Mouse (Mus musculus): ENCODE results near the gene Strbp. TPM values are rescaled to one million over a fixed set of nuclear protein-coding genes. Genes with fewer than 3 reads are reported as not detected.

The Strbp gene
- total RNA-seq, 1 experiment from 2014 or later: 72.4 TPM

GRCm38 (mm10) chr2:37715364-37715763, 11.7 kb upstream of the Strbp start:
- peak; percentile 53 to 62 for ATAC-seq (replicated peaks in 1 of 2; ENCODE audit: insufficient read depth in 1 of 2, low FRiP score in 2 of 2, low TSS enrichment in 1 of 2, low read depth in 1 of 2, poor library complexity in 2 of 2, severe bottlenecking in 2 of 2)

GRCm38 (mm10) chr2:37713100-37713499, 9.4 kb upstream of the Strbp start:
- no peak for ATAC-seq (replicated peaks in 1 of 2; ENCODE audit: insufficient read depth in 1 of 2, low FRiP score in 2 of 2, low TSS enrichment in 1 of 2, low read depth in 1 of 2, poor library complexity in 2 of 2, severe bottlenecking in 2 of 2)

- ATAC-seq (replicated peaks in 1 of 2; ENCODE audit: insufficient read depth in 1 of 2, low FRiP score in 2 of 2, low TSS enrichment in 1 of 2, low read depth in 1 of 2, poor library complexity in 2 of 2, severe bottlenecking in 2 of 2): no peak
These were observed 5.2 kb upstream of the Strbp start for GRCm38 (mm10) chr2:37708835-37709234.

- no peak for ATAC-seq (replicated peaks in 1 of 2; ENCODE audit: insufficient read depth in 1 of 2, low FRiP score in 2 of 2, low TSS enrichment in 1 of 2, low read depth in 1 of 2, poor library complexity in 2 of 2, severe bottlenecking in 2 of 2)
These were observed 592 bp upstream of the Strbp start for GRCm38 (mm10) chr2:37704141-37704760.

GRCm38 (mm10) chr2:37702301-37703172, 1.1 kb downstream of the Strbp start:
- peak; percentile 19 to 36; a peak in 2 of 4 replicates for ATAC-seq (replicated peaks in 1 of 2; ENCODE audit: insufficient read depth in 1 of 2, low FRiP score in 2 of 2, low TSS enrichment in 1 of 2, low read depth in 1 of 2, poor library complexity in 2 of 2, severe bottlenecking in 2 of 2)

GRCm38 (mm10) chr2:37689064-37689615, 14.5 kb downstream of the Strbp start:
- no peak for ATAC-seq (replicated peaks in 1 of 2; ENCODE audit: insufficient read depth in 1 of 2, low FRiP score in 2 of 2, low TSS enrichment in 1 of 2, low read depth in 1 of 2, poor library complexity in 2 of 2, severe bottlenecking in 2 of 2)

- no peak for ATAC-seq (replicated peaks in 1 of 2; ENCODE audit: insufficient read depth in 1 of 2, low FRiP score in 2 of 2, low TSS enrichment in 1 of 2, low read depth in 1 of 2, poor library complexity in 2 of 2, severe bottlenecking in 2 of 2)
These were observed 16.6 kb downstream of the Strbp start for GRCm38 (mm10) chr2:37687031-37687430.

GRCm38 (mm10) chr2:37684864-37685263, 18.8 kb downstream of the Strbp start:
- ATAC-seq (replicated peaks in 1 of 2; ENCODE audit: insufficient read depth in 1 of 2, low FRiP score in 2 of 2, low TSS enrichment in 1 of 2, low read depth in 1 of 2, poor library complexity in 2 of 2, severe bottlenecking in 2 of 2): no peak

GRCm38 (mm10) chr2:37682197-37682811, 21.4 kb downstream of the Strbp start:
- no peak for ATAC-seq (replicated peaks in 1 of 2; ENCODE audit: insufficient read depth in 1 of 2, low FRiP score in 2 of 2, low TSS enrichment in 1 of 2, low read depth in 1 of 2, poor library complexity in 2 of 2, severe bottlenecking in 2 of 2)

GRCm38 (mm10) chr2:37651086-37651485, 52.6 kb downstream of the Strbp start:
- ATAC-seq (replicated peaks in 1 of 2; ENCODE audit: insufficient read depth in 1 of 2, low FRiP score in 2 of 2, low TSS enrichment in 1 of 2, low read depth in 1 of 2, poor library complexity in 2 of 2, severe bottlenecking in 2 of 2): no peak

GRCm38 (mm10) chr2:37649590-37649989, 54.1 kb downstream of the Strbp start:
- ATAC-seq (replicated peaks in 1 of 2; ENCODE audit: insufficient read depth in 1 of 2, low FRiP score in 2 of 2, low TSS enrichment in 1 of 2, low read depth in 1 of 2, poor library complexity in 2 of 2, severe bottlenecking in 2 of 2): no peak

- no peak for ATAC-seq (replicated peaks in 1 of 2; ENCODE audit: insufficient read depth in 1 of 2, low FRiP score in 2 of 2, low TSS enrichment in 1 of 2, low read depth in 1 of 2, poor library complexity in 2 of 2, severe bottlenecking in 2 of 2)
These were observed 54.7 kb downstream of the Strbp start for GRCm38 (mm10) chr2:37648966-37649365.

GRCm38 (mm10) chr2:37623343-37623742, 80.3 kb downstream of the Strbp start:
- ATAC-seq (replicated peaks in 1 of 2; ENCODE audit: insufficient read depth in 1 of 2, low FRiP score in 2 of 2, low TSS enrichment in 1 of 2, low read depth in 1 of 2, poor library complexity in 2 of 2, severe bottlenecking in 2 of 2): no peak

- no peak for ATAC-seq (replicated peaks in 1 of 2; ENCODE audit: insufficient read depth in 1 of 2, low FRiP score in 2 of 2, low TSS enrichment in 1 of 2, low read depth in 1 of 2, poor library complexity in 2 of 2, severe bottlenecking in 2 of 2)
These were observed 115.7 kb downstream of the Strbp start for GRCm38 (mm10) chr2:37587919-37588318.

GRCm38 (mm10) chr2:37578185-37578584, 125.5 kb downstream of the Strbp start:
- no peak for ATAC-seq (replicated peaks in 1 of 2; ENCODE audit: insufficient read depth in 1 of 2, low FRiP score in 2 of 2, low TSS enrichment in 1 of 2, low read depth in 1 of 2, poor library complexity in 2 of 2, severe bottlenecking in 2 of 2)

- no peak for ATAC-seq (replicated peaks in 1 of 2; ENCODE audit: insufficient read depth in 1 of 2, low FRiP score in 2 of 2, low TSS enrichment in 1 of 2, low read depth in 1 of 2, poor library complexity in 2 of 2, severe bottlenecking in 2 of 2)
These were observed 127.0 kb downstream of the Strbp start for GRCm38 (mm10) chr2:37576661-37577060.

GRCm38 (mm10) chr2:37572141-37572540, 131.5 kb downstream of the Strbp start:
- ATAC-seq (replicated peaks in 1 of 2; ENCODE audit: insufficient read depth in 1 of 2, low FRiP score in 2 of 2, low TSS enrichment in 1 of 2, low read depth in 1 of 2, poor library complexity in 2 of 2, severe bottlenecking in 2 of 2): no peak

- ATAC-seq (replicated peaks in 1 of 2; ENCODE audit: insufficient read depth in 1 of 2, low FRiP score in 2 of 2, low TSS enrichment in 1 of 2, low read depth in 1 of 2, poor library complexity in 2 of 2, severe bottlenecking in 2 of 2): no peak
These were observed 133.0 kb downstream of the Strbp start for GRCm38 (mm10) chr2:37570703-37571102.

Measured in hematopoietic stem cell, adult 5-6 weeks (primary cell).